Mouse (Mus musculus) midbrain, embryonic 11.5 days (tissue): Measurements from ENCODE around the gene Prkag2. TPM values are rescaled to one million over a fixed set of nuclear protein-coding genes. Genes with fewer than 3 reads are reported as not detected.
A peak's percentile ranks its signal among the peaks of the same experiment; 100 is the strongest.

Experiments
- ATAC-seq: fragments of 200-750 bp; cut with Nextera tagmentation; 2 replicates; pipeline ENCODE4 v1.8.0; 2017; ENCODE audit warnings: moderate TSS enrichment, moderate library complexity; ENCODE audit not compliant: low FRiP score
- DNase-seq: peaks from one replicate; pipeline ENCODE4 v3.0.0; 2015; ENCODE audit warnings: low spot score; ENCODE audit errors: missing footprints
- H3K27ac ChIP-seq: fragments of 300-500 bp; sonication (generic); 2 replicates; pipeline ENCODE4 v1.5.1; 2014; ENCODE audit warnings: low read depth, low read length
- H3K27me3 ChIP-seq: fragments of 300-500 bp; sonication (generic); 2 replicates; pipeline ENCODE4 v1.6.1; 2014; ENCODE audit warnings: mild to moderate bottlenecking, low read length, moderate library complexity, mixed read lengths; ENCODE audit not compliant: control insufficient read depth, insufficient read depth
- H3K36me3 ChIP-seq: fragments of 300-500 bp; sonication (generic); 2 replicates; pipeline ENCODE4 v1.6.1; 2014; ENCODE audit warnings: mild to moderate bottlenecking, low read length, moderate library complexity, mixed read lengths; ENCODE audit not compliant: control insufficient read depth, insufficient read depth
- H3K4me1 ChIP-seq: fragments of 300-500 bp; sonication (generic); 2 replicates; pipeline ENCODE4 v1.6.1; 2014; ENCODE audit warnings: low read length; ENCODE audit not compliant: control insufficient read depth, insufficient read depth
- H3K4me2 ChIP-seq: fragments of 300-500 bp; sonication (generic); 2 replicates; pipeline ENCODE4 v1.6.1; 2014; ENCODE audit warnings: mild to moderate bottlenecking, moderate library complexity
- H3K4me3 ChIP-seq: fragments of 300-500 bp; sonication (generic); 2 replicates; pipeline ENCODE4 v1.5.1; 2014; ENCODE audit warnings: low read depth, low read length
- H3K9ac ChIP-seq: fragments of 300-500 bp; sonication (generic); 2 replicates; pipeline ENCODE4 v1.6.1; 2014; ENCODE audit warnings: low read length
- H3K9me3 ChIP-seq: fragments of 300-500 bp; sonication (generic); 2 replicates; pipeline ENCODE4 v1.6.1; 2016; ENCODE audit warnings: low read length; ENCODE audit not compliant: control insufficient read depth
- whole genome bisulfite sequencing: fragments of 180-500 bp; shearing (Covaris S2); extraction: QIAGEN DNeasy Blood & Tissue Kit; methylation state at CpG from one replicate; pipeline ENCODE4 v1.1.7; 2014; 5-methylcytosine and 5-hydroxymethylcytosine counted together
- polyA plus RNA-seq: library from polyadenylated mRNA; unstranded; fragments of >200 nt; fragmentation: Nextera tagmentation; extraction: Ambion mirVana; gene quantifications from 2 replicates; pipeline ENCODE4 v1.2.1, GENCODE M21; 2014

Gene Prkag2
- polyA plus RNA-seq, 1 experiment from 2014 or later, result 59.8 TPM

- H3K9me3 ChIP-seq, result no peaks in the 10 kb centered on the region
- H3K4me2 ChIP-seq, result no peak overlapping the region
- no peak overlapping the region for H3K9ac ChIP-seq
- 48% methylated on average over 17 of the region's 17 CpGs for WGBS
- H3K36me3 ChIP-seq, result no peaks in the 10 kb centered on the region
- DNase-seq (no peak), ATAC-seq (no peak)
- H3K4me1 ChIP-seq, result peaks cover 3% of the 10 kb centered on the region; the same call in 1 of the 2 replicates
- no peaks in the 10 kb centered on the region for H3K27me3 ChIP-seq
- H3K4me3 ChIP-seq, result no peak overlapping the region
- H3K27ac ChIP-seq, result no peak overlapping the region
Measured at GRCm38 (mm10) chr5:25062506-25063132, 37.8 kb downstream of the Prkag2 start.

GRCm38 (mm10) chr5:25058853-25059741, 41.3 kb downstream of the Prkag2 start:
- Histone ChIP-seq H3K9ac (peak overlapping the region; percentile 10; the same call in 1 of the 2 replicates), H3K4me1 (peaks cover 3% of the 10 kb centered on the region; the same call in 1 of the 2 replicates)
- peak; percentile 88 for DNase-seq

GRCm38 (mm10) chr5:25058417-25058816, 42.0 kb downstream of the Prkag2 start:
- no peaks in the 10 kb centered on the region for H3K9me3 ChIP-seq
- no peak for DNase-seq
- 0 out of 2 replicates have a peak, but pooled peaks have one; percentile 30 for ATAC-seq
- no peak overlapping the region for H3K9ac ChIP-seq
- WGBS, result 41% methylated on average over 7 of the region's 7 CpGs
- no peaks in the 10 kb centered on the region for H3K27me3 ChIP-seq
- H3K4me1 ChIP-seq, result peaks cover 3% of the 10 kb centered on the region; the same call in 1 of the 2 replicates
- H3K4me3 ChIP-seq, result no peak overlapping the region
- H3K36me3 ChIP-seq, result no peaks in the 10 kb centered on the region
- H3K27ac ChIP-seq, result no peak overlapping the region
- H3K4me2 ChIP-seq, result no peak overlapping the region

More at GRCm38 (mm10) chr5:25058853-25059741, 41.3 kb downstream of the Prkag2 start:
- Histone ChIP-seq H3K36me3 (no peaks in the 10 kb centered on the region), H3K27me3 (no peaks in the 10 kb centered on the region), H3K4me2 (peak overlapping the region; percentile 11; the same call in 1 of the 2 replicates), H3K9me3 (no peaks in the 10 kb centered on the region), H3K4me3 (no peak overlapping the region), H3K27ac (no peak overlapping the region)
- WGBS, result 24% methylated on average over 21 of the region's 21 CpGs
- no peak for ATAC-seq

GRCm38 (mm10) chr5:25055288-25055687, 45.2 kb downstream of the Prkag2 start:
- H3K27me3 ChIP-seq, result no peaks in the 10 kb centered on the region
- H3K4me3 ChIP-seq, result no peak overlapping the region
- H3K9ac ChIP-seq, result no peak overlapping the region
- H3K4me2 ChIP-seq, result no peak overlapping the region
- peaks cover 3% of the 10 kb centered on the region; the same call in 1 of the 2 replicates for H3K4me1 ChIP-seq
- no peaks in the 10 kb centered on the region for H3K36me3 ChIP-seq
- no peaks in the 10 kb centered on the region for H3K9me3 ChIP-seq
- no peak for ATAC-seq
- DNase-seq, result no peak
- 37% methylated on average over 4 of the region's 4 CpGs for WGBS
- H3K27ac ChIP-seq, result no peak overlapping the region

GRCm38 (mm10) chr5:25053971-25054658, 46.3 kb downstream of the Prkag2 start:
- no peaks in the 10 kb centered on the region for H3K36me3 ChIP-seq
- 78% methylated on average over 7 of the region's 7 CpGs for WGBS
- ATAC-seq (no peak), DNase-seq (no peak)
- H3K27ac ChIP-seq, result no peak overlapping the region
- H3K4me1 ChIP-seq, result no peaks in the 10 kb centered on the region
- no peaks in the 10 kb centered on the region for H3K27me3 ChIP-seq
- no peak overlapping the region for H3K9ac ChIP-seq
- no peak overlapping the region for H3K4me3 ChIP-seq
- H3K4me2 ChIP-seq, result no peak overlapping the region
- H3K9me3 ChIP-seq, result no peaks in the 10 kb centered on the region

- Histone ChIP-seq H3K27ac (no peak overlapping the region), H3K36me3 (no peaks in the 10 kb centered on the region), H3K9ac (no peak overlapping the region), H3K4me1 (no peaks in the 10 kb centered on the region), H3K9me3 (no peaks in the 10 kb centered on the region), H3K27me3 (no peaks in the 10 kb centered on the region), H3K4me2 (no peak overlapping the region), H3K4me3 (no peak overlapping the region)
- no peak for DNase-seq
- 77% methylated on average over 8 of the region's 8 CpGs for WGBS
- ATAC-seq, result no peak
Measured at GRCm38 (mm10) chr5:25050827-25051226, 49.6 kb downstream of the Prkag2 start.

GRCm38 (mm10) chr5:25047670-25048069, 52.8 kb downstream of the Prkag2 start:
- Histone ChIP-seq H3K4me2 (no peak overlapping the region), H3K4me3 (no peak overlapping the region), H3K36me3 (no peaks in the 10 kb centered on the region), H3K9me3 (no peaks in the 10 kb centered on the region), H3K27me3 (no peaks in the 10 kb centered on the region), H3K9ac (no peak overlapping the region), H3K4me1 (no peaks in the 10 kb centered on the region), H3K27ac (no peak overlapping the region)
- ATAC-seq, result no peak
- 77% methylated on average over 1 of the region's 1 CpGs for WGBS
- DNase-seq, result no peak

- Histone ChIP-seq H3K9me3 (no peaks in the 10 kb centered on the region), H3K4me1 (no peaks in the 10 kb centered on the region), H3K9ac (no peak overlapping the region), H3K27ac (no peak overlapping the region), H3K4me3 (no peak overlapping the region), H3K36me3 (no peaks in the 10 kb centered on the region), H3K27me3 (no peaks in the 10 kb centered on the region), H3K4me2 (no peak overlapping the region)
- no peak for ATAC-seq
- DNase-seq, result no peak
- 75% methylated on average over 3 of the region's 3 CpGs for WGBS
Measured at GRCm38 (mm10) chr5:25046762-25047161, 53.7 kb downstream of the Prkag2 start.
